Mouse (Mus musculus) testis, adult 2 months (tissue): ENCODE measurements at regions not wholly inside any gene's neighbourhood (a gene's known extent, or its start where the extent isn't known, plus 50 kb on each side); places are given as distances from the start of the nearest gene placed in this dataset.

Experiments used
- H3K27ac ChIP-seq: fragments of 200-500 bp; 2 replicates; pipeline ENCODE4 v1.5.1; 2012; ENCODE audit warnings: low read depth, low read length; ENCODE audit not compliant: control insufficient read depth, insufficient read depth
- H3K27me3 ChIP-seq: fragments of 200-500 bp; 2 replicates; pipeline ENCODE4 v1.6.1; 2012; ENCODE audit warnings: mild to moderate bottlenecking, low read length, moderate library complexity; ENCODE audit not compliant: control insufficient read depth, insufficient read depth
- H3K36me3 ChIP-seq: fragments of 200-500 bp; 2 replicates; pipeline ENCODE4 v1.6.1; 2012; ENCODE audit warnings: mild to moderate bottlenecking, low read length; ENCODE audit not compliant: control insufficient read depth, insufficient read depth
- H3K4me1 ChIP-seq: fragments of 200-500 bp; 2 replicates; pipeline ENCODE4 v1.6.1; 2012; ENCODE audit warnings: low read length; ENCODE audit not compliant: control insufficient read depth, insufficient read depth
- H3K4me3 ChIP-seq: fragments of 200-500 bp; 2 replicates; pipeline ENCODE4 v1.5.1; 2012; ENCODE audit warnings: low read depth, mild to moderate bottlenecking, low read length, moderate library complexity, mixed read lengths; ENCODE audit not compliant: control insufficient read depth
- CTCF ChIP-seq: fragments of 200-500 bp; IDR thresholded peaks from 2 replicates; pipeline ENCODE4 v1.5.1; 2012; ENCODE audit warnings: low read depth, mild to moderate bottlenecking, inconsistent platforms, low read length, moderate library complexity; ENCODE audit not compliant: control insufficient read depth, insufficient read depth, insufficient replicate concordance
- POLR2A ChIP-seq: fragments of 200-500 bp; IDR thresholded peaks from 2 replicates; pipeline ENCODE4 v1.6.1; 2012; ENCODE audit warnings: low read depth, mild to moderate bottlenecking, inconsistent platforms, low read length, moderate library complexity; ENCODE audit not compliant: control insufficient read depth

DNA sequence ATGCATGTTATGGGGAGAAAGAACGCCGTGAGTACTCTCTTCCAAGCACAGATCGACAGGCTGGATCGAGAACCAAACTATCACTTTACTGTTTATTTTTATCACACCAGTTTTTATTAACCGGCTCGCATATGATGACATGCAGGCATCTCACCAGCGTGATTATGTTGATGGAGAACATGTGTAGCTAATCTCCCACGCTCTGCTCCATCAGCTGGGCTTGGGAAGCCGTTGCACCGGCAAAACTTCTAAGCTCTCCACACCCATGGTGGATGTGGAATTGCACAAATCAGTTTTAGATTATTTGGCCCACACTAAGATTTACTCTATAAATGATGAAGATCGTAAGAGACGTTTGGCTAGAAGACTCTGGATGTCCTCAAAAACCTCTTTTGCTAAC, 125.9 kb downstream of the Icos start:
- Histone ChIP-seq H3K27me3 (no peaks in the 10 kb centered on the region), H3K4me1 (no peaks in the 10 kb centered on the region), H3K27ac (no peak overlapping the region), H3K36me3 (no peaks in the 10 kb centered on the region), H3K4me3 (no peak overlapping the region)
- TF ChIP-seq CTCF (no peak), POLR2A (no peak)

DNA sequence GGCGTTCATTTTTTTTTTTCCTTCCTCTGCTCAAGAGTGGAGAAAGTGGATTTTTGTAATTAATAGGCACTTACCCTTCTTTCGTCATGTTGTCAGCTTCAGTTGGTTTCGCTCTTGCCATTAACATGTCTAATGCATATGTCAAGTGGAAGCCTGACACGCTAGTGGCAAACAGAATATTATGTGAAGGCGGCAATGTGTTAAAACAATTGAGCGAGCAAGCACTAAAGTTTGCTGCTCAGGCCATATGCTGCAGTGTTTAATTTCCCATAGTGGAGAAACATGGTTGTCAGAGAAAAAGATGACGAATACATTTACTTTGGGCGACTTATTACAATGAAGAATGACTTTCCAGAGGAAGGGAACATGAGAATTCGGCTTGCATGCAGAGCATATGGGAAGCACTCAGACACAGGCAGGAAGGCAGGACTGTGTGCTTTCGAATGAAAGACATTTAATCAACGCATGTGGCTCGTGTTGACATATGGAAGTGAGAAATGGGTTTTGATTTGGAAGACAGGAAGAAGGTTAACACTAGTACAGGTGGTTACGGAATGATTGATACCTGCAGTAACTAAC, 134.1 kb downstream of the Icos start:
- Histone ChIP-seq H3K27me3 (no peaks in the 10 kb centered on the region), H3K4me1 (no peaks in the 10 kb centered on the region), H3K27ac (no peak overlapping the region), H3K36me3 (no peaks in the 10 kb centered on the region), H3K4me3 (no peak overlapping the region)
- TF ChIP-seq POLR2A (no peak), CTCF (no peak)

DNA sequence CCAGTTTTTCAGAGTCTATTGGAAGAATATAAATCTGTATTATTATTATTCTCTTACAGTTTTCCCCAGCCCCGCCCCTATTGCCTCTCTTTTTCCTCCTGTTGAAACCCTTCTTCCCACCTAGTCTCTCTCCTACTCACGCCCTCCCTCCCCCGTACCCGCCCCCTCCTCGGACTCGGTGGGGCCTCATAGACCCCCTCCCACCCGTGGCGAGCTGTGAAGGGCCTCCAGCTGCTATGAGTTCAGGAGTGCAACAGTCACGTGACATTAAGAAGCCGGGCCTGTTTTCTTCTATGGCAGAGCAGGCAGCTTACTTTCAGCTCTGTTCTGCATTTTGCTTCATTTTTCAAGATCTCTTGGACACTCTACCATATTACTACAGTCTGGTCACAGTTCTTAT, 139.8 kb downstream of the Icos start:
- TF ChIP-seq CTCF (no peak), POLR2A (no peak)
- H3K36me3 ChIP-seq, result no peaks in the 10 kb centered on the region
- no peak overlapping the region for H3K27ac ChIP-seq
- H3K4me1 ChIP-seq, result no peaks in the 10 kb centered on the region
- H3K4me3 ChIP-seq, result no peak overlapping the region
- H3K27me3 ChIP-seq, result no peaks in the 10 kb centered on the region

DNA sequence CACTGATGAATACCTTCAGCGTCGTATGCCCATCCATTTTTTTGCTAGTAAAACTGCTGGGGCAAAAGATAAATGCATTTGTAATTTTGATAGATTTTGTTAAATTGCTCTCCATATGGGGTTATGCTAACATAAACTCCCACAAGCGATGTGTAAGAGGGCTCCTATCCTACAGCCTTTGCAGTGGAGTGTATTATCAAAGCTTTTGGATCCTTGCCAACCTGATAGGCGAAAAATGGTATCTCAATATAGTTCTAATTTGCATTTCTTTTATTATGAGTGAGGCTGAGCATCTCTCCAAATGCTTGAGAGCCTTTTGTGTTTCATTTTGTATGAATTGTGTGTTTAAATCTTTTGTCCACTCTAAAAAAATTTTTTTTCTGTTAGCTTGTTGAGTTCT, 140.3 kb downstream of the Icos start:
- Histone ChIP-seq H3K4me3 (no peak overlapping the region), H3K4me1 (no peaks in the 10 kb centered on the region), H3K27ac (no peak overlapping the region), H3K27me3 (no peaks in the 10 kb centered on the region), H3K36me3 (no peaks in the 10 kb centered on the region)
- no peak for TF ChIP-seq CTCF
- TF ChIP-seq POLR2A, result no peak

DNA sequence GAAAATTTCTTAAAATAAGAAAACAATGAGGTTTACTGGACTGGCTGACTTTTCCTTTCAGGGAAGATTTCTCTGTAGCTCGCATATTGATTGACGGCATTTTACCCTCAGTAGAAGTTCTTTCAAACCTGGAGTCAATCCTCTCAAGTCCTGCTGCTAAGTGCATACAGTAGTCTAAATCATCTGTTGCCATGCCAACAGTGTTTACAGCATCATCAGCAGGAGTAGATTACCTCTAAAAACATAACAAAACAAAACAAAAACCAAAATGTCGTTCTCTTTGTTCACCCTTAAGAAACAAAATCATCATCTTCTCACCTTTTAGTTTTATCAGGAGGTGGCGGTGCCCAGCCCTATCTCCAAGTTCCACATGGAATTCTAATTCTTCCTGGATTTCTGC, 143.8 kb downstream of the Icos start:
- Histone ChIP-seq H3K4me3 (no peak overlapping the region), H3K27me3 (no peaks in the 10 kb centered on the region), H3K27ac (no peak overlapping the region), H3K4me1 (no peaks in the 10 kb centered on the region), H3K36me3 (no peaks in the 10 kb centered on the region)
- TF ChIP-seq CTCF (no peak), POLR2A (no peak)

DNA sequence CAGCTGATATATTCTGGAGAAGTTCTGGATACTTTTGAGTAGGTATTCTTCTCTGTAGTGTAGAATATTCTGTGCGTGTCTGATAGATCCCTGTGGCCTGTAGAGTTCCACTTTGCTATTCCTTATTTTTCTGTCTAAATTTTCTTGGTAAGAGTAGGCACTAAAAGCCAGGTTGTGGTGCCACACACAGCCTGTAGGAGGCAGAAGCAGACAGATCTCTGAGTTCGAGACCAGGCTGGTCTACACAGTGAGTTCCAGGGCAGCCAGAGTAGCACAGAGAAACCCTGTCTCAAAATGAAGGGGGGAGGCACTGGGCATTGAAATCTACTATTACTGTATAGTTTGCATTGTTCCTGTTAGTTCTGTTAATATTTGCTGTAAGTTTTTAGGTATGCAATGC, 147.4 kb downstream of the Icos start:
- no peaks in the 10 kb centered on the region for H3K4me1 ChIP-seq
- no peaks in the 10 kb centered on the region for H3K36me3 ChIP-seq
- H3K4me3 ChIP-seq, result no peak overlapping the region
- H3K27ac ChIP-seq, result no peak overlapping the region
- TF ChIP-seq CTCF (no peak), POLR2A (no peak)
- no peaks in the 10 kb centered on the region for H3K27me3 ChIP-seq

DNA sequence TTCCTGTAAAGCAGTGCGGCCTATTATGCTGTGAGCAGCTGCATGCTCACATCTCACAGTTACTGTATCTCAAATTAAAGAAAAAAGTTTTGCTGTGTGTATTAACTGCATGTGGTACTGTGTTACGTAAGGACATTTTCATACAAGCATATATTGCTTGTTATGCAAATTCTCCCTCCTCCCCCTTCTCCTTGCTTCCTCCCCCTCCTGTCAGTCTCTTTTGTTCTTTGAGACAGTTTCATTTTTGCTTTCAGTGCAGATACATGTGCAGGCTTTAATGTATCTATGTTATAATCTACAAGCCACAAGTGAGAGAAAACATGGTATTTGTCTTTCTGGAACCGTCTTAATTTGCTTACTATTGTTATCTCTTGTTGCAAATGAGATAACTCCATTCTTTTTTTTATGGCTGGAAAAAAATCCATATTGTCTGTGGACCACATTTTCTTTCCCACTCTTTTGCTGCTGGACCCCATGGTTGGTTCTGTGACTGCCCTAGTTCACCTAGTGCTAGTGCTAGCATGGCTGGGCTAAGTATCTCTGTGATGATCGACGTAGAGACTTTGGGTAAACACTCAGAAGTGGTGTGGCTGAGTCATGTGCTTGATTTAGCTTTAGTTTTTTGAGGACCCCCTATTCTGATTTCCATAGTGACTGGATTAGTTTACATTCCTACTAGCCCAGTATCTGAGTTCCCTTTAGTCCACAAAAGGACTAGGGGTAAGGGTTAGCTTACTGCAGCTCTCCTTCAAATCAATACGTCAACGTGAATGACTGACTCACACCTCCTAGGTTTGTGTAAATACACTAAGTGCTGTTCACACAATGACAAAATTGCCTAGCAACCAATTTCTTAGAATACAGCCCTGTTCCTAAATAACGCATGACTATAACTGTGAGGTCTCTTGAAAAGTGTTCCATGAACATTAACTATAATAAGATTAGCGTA, 158.1 kb downstream of the Icos start:
- TF ChIP-seq POLR2A, result no peak
- Histone ChIP-seq H3K36me3 (no peaks in the 10 kb centered on the region), H3K4me3 (no peak overlapping the region), H3K4me1 (peaks cover 11% of the 10 kb centered on the region), H3K27ac (no peak overlapping the region), H3K27me3 (no peaks in the 10 kb centered on the region)
